Mouse (Mus musculus): Measurements from ENCODE around the gene Reps1.

DNA sequence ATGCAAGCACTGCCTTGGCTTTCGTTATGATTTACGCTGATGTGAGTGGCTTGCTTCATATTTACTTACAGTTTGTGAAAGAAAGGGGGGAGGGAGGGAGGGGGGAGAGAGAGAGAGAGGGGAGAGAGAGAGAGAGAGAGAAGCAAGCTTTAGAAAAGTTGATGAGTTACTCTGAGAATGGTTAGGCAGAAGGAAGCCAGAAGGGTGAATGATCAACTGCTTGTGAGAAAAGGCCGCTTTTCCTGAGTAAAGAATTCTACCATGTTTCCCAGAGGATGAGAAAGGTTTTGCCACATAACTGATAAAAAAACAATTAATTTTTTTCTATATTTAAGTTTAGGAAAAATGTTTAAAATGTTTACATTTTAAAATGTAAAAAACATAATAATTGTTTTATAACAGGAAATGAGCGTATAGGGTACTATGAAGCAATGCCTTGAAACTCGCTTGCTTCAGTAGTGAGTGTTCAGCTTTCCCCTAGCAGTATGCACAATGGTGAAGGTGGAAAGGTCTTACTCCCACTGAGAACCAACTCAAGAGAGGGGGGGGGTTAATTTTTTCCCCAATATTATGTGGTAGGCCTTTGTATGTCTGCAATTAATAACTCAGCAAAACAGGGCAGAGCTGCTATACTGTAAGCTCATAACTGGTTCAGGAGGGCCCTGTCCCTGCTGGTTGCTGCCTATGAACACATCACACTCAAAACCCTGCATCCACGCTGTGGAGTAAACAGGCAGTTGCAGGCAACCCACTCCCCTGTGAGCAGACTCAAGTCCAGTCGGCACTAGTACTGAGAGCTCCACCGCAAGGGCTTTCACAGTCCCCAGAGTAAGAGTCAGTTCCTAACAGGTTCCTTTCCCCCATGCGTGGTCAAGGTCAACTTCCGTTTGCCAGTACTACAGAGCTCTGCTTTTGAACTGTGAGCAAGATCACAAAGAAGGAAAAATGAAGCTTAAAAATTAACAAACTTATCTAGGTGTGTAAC lies 76.3 kb downstream of the Reps1 start:
- no peak for TF ChIP-seq GATA1 (IDR thresholded peaks at IDR 0.05; ENCODE audit: borderline replicate concordance, low read length)
- no peak for TF ChIP-seq FLI1 (IDR thresholded peaks at IDR 0.05; ENCODE audit: low read length)
